Mouse (Mus musculus): Measurements from ENCODE around the gene Caskin1.

DNA sequence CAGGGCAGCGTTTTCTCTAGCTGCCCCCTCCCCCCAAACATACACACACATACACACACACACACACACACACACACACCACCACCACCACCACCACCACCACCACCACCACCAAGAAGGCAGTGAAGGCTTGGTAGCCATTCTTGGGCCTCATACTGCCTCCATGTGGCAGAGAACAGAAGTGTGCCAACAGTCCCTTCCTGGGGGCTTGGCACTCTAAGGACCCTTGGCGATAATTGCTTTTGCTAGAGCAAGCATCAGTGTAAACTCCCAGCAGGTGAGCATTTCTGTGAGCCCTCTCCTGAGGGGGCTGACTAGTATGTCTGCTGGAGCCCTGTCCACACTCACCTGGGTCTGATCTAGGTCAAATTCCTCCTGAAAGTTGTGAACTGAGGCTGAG is 47.3 kb upstream of the Caskin1 start:
- TF ChIP-seq POLR2A (IDR thresholded peaks at IDR 0.05; ENCODE audit: low read depth, low read length): no peak
- peak; percentile 41 for TF ChIP-seq CTCF (conservative IDR thresholded peaks at IDR 0.05; ENCODE audit: insufficient read depth, insufficient read length, low read depth, low read length)

All from kidney, adult 2 months (tissue).